Mouse (Mus musculus): ENCODE measurements at regions not wholly inside any gene's neighbourhood (a gene's known extent, or its start where the extent isn't known, plus 50 kb on each side); places are given as distances from the start of the nearest gene placed in this dataset.
"Not testable (repeated sequence)": the region's sequence is repeated elsewhere in the genome, so short reads cannot be mapped to it uniquely, and the experiment has no call there.

DNA sequence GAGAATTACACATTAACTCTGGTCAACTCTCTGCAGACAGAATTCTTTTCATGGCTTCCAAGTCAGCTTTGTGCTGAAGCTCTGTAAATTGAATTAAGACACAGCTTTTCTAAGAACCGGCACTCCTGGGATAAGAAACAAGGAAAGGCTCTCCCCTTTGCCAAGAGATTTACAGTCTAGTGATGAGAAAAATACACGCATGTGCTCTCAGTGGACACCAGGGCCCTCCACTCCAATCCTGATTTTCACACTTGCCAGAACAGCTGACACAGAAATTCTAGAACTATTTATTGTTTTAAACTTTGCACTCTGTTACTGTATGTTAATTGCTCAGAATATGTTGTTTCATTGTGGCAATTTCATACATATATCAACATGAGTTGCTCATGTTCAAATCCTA lies 684.6 kb upstream of the Ptbp2 start:
- Histone ChIP-seq H3K4me2 (no peak overlapping the region), H3K4me3 (replicated peaks) (no peak overlapping the region), H3K36me3 (replicated peaks) (no peaks in the 10 kb centered on the region), H3K27ac (no peak overlapping the region), H3K9ac (no peak overlapping the region), H3K4me1 (peaks cover 20% of the 10 kb centered on the region), H3K27me3 (no peaks in the 10 kb centered on the region), H3K9me3 (no peaks in the 10 kb centered on the region)
- 83% methylated on average over 2 of the region's 2 CpGs for WGBS
- no peak for ATAC-seq (ENCODE audit: low FRiP score)

DNA sequence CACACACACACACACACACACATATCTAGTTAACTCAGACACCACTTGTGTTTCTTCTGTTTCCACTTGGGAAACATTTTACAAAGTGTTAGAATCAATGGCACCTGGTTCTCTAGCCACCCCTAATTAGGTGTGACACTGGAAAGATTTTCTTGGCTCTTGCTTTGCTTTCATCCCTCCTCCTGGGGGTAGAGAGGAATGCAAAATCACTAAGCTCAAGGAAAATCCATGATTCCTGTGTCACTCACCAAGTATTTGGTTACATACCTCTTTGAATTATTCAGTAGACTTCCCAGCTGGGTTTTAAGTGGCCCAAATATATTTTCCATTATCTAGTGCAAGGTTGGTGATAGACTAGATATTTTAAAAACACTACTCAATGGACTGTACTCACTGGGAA lies 676.5 kb upstream of the Ptbp2 start:
- no peak overlapping the region for H3K4me3 ChIP-seq (replicated peaks)
- H3K4me2 ChIP-seq = no peak overlapping the region
- H3K9ac ChIP-seq = no peak overlapping the region
- H3K27ac ChIP-seq = no peak overlapping the region
- no peaks in the 10 kb centered on the region for H3K36me3 ChIP-seq (replicated peaks)
- no peak for ATAC-seq (ENCODE audit: low FRiP score)
- H3K27me3 ChIP-seq = no peaks in the 10 kb centered on the region
- H3K4me1 ChIP-seq = no peaks in the 10 kb centered on the region
- H3K9me3 ChIP-seq = no peaks in the 10 kb centered on the region

DNA sequence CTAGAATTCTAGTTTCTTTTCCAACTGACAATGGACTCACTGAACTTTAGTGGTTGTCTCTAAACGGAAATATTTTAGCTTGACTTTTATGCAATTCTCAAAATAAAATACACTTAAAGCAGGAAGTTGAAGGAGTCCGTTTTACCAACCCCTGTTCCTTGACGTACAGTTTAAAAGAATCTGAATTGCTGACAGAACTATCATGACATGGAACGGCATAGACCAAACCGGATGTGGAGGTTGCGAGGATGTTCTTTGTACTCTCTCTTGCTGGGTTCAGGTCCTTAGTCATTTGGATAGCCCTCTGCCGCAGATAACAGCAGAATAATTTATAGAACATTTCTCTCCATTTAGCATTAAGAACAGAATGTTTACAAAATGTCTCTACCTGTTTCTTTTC lies 673.6 kb upstream of the Ptbp2 start:
- H3K4me2 ChIP-seq = no peak overlapping the region
- H3K9me3 ChIP-seq = no peaks in the 10 kb centered on the region
- WGBS = 93% methylated on average over 7 of the region's 7 CpGs
- H3K27me3 ChIP-seq = no peaks in the 10 kb centered on the region
- no peaks in the 10 kb centered on the region for H3K36me3 ChIP-seq (replicated peaks)
- ATAC-seq (ENCODE audit: low FRiP score) = no peak
- H3K27ac ChIP-seq = no peak overlapping the region
- no peaks in the 10 kb centered on the region for H3K4me1 ChIP-seq
- H3K9ac ChIP-seq = no peak overlapping the region
- H3K4me3 ChIP-seq (replicated peaks) = no peak overlapping the region

DNA sequence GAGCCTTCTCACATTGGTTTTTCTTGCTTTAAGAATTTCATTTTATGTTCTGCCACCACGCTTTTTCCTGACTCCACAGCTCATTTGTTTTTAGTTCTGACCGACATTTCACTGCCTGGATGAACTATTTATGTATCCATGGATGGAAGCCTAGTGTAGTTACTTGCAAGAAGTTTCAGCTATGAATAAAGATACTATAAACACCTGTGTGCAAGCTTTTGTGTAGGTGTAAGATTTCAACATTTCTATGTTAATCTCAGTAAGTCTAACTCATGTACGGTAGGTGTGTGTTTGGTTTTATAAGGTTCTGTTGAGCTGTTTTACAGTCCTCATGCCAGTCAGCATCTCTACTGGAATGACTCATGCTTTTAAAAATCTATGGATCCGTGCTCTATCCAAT lies 656.9 kb upstream of the Ptbp2 start:
- WGBS = 89% methylated on average over 4 of the region's 4 CpGs

DNA sequence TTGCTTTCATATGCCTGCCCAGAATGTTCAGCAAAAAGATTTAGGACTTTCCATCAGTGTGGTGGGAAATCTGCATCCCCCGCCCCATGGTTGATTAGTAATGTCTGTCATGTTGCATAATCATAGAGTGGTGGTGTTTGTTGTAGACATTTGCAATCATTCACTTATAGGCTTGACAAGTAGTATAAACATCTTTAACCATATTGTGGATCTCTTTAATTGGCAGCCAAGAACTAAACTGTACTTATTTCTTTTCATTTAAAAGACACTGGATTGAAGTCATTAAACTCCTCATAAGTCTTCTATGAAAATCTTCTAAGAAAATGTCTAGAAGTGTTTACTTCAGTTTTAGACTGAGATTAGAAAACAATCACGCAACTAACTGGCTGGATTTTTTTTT lies 646.0 kb upstream of the Ptbp2 start:
- 95% methylated on average over 2 of the region's 2 CpGs for WGBS
- Histone ChIP-seq H3K4me2 (no peak overlapping the region), H3K4me1 (no peaks in the 10 kb centered on the region), H3K9ac (no peak overlapping the region), H3K36me3 (replicated peaks) (no peaks in the 10 kb centered on the region), H3K27ac (no peak overlapping the region), H3K4me3 (replicated peaks) (no peak overlapping the region), H3K27me3 (no peaks in the 10 kb centered on the region), H3K9me3 (no peaks in the 10 kb centered on the region)
- ATAC-seq (ENCODE audit: low FRiP score) = no peak

More for the DNA sequence above, 656.9 kb upstream of the Ptbp2 start:
- ATAC-seq (ENCODE audit: low FRiP score) = no peak
- Histone ChIP-seq H3K27ac (no peak overlapping the region), H3K4me3 (replicated peaks) (no peak overlapping the region), H3K36me3 (replicated peaks) (no peaks in the 10 kb centered on the region), H3K4me2 (no peak overlapping the region), H3K9ac (no peak overlapping the region), H3K4me1 (no peaks in the 10 kb centered on the region), H3K9me3 (no peaks in the 10 kb centered on the region), H3K27me3 (no peaks in the 10 kb centered on the region)

DNA sequence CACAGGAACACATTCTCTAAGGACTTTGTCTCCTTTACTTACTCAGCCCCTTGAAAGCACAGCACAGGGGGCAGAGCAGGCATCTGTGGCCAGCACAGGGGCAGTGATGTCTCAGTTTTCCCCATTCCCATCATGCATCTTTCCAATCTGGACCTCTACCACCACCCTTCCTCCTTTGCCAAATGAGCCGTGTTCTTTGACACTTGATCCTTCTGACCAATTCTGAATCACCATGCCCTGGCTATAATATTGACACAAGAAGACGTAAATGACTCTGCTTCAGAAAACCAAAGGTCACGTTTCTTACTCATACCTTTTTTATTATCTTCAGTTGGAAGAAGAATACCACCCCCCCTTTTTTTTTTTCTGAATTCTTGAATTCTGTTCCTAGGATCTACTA lies 632.4 kb upstream of the Ptbp2 start:
- H3K4me3 ChIP-seq (replicated peaks) = no peak overlapping the region
- no peaks in the 10 kb centered on the region for H3K9me3 ChIP-seq
- no peaks in the 10 kb centered on the region for H3K27me3 ChIP-seq
- no peak overlapping the region for H3K4me2 ChIP-seq
- 85% methylated on average over 3 of the region's 3 CpGs for WGBS
- no peaks in the 10 kb centered on the region for H3K4me1 ChIP-seq
- no peaks in the 10 kb centered on the region for H3K36me3 ChIP-seq (replicated peaks)
- no peak overlapping the region for H3K9ac ChIP-seq
- ATAC-seq (ENCODE audit: low FRiP score) = no peak
- no peak overlapping the region for H3K27ac ChIP-seq

DNA sequence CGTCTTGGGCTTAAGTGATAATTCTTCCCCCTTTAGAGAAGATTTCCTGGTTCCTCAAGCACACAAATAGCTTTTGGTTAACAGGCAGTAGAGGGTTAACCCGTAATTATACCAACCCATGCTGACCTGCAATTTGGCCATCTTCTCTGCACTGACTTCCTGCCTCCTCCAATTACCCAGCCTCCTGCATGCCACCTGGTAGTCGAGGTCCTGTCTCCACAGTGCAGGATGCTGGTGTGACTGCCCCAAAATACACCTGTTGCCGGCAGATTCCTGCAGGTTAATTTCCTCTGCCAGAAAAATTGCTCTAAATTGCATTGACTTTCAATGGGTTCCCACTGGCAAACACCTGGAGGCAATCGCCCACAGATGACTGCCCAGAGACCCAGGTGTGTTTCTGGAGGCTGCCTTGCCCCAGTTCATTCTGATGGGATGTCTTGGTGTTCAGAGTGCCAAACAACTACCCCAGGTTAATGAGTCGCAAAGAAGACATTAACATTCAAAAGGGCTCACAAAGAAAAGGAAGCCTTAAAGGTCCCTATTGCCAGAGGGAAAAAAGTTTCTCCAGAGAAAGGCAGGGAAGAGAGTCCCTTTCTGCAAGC lies 591.5 kb upstream of the Ptbp2 start:
- no peak overlapping the region for H3K4me2 ChIP-seq
- no peaks in the 10 kb centered on the region for H3K4me1 ChIP-seq
- H3K27ac ChIP-seq = no peak overlapping the region
- H3K9ac ChIP-seq = no peak overlapping the region
- ATAC-seq (ENCODE audit: low FRiP score) = no peak
- H3K36me3 ChIP-seq (replicated peaks) = no peaks in the 10 kb centered on the region
- no peak overlapping the region for H3K4me3 ChIP-seq (replicated peaks)
- H3K27me3 ChIP-seq = no peaks in the 10 kb centered on the region
- no peaks in the 10 kb centered on the region for H3K9me3 ChIP-seq
- 40% methylated on average over 6 of the region's 6 CpGs for WGBS

DNA sequence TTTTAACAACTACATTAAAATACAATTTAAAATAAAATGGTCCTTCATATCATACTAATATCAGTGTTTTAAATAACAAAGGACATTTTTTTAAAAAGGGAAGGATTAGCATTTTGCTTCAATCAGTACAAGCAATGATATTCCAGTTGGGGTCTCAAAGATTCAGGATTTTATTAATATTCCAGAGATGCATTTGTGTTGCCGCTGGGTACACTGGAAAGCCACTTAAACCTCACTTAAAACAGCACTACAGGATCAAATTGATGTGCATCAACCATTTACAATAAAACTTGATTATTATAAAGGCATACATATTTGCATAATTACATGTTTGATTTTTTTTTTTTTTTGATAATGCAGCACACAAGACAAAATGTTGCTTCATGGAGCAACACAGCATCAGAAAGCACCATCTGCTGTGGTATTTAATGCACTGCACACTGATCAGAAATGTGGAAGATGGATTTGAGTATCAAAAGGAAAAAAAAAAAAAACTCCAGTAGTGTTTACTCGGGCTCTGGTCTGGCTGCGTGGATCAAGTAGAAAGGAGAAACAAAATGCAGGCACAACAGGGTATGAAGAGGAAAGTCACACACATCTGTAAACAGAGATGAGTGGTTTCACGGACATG lies 558.6 kb upstream of the Ptbp2 start:
- 55% methylated on average over 4 of the region's 4 CpGs for WGBS
- Histone ChIP-seq H3K4me2 (no peak overlapping the region), H3K36me3 (replicated peaks) (no peaks in the 10 kb centered on the region), H3K27ac (no peak overlapping the region), H3K4me3 (replicated peaks) (no peak overlapping the region), H3K9ac (no peak overlapping the region), H3K9me3 (no peaks in the 10 kb centered on the region), H3K27me3 (no peaks in the 10 kb centered on the region), H3K4me1 (peaks cover 6% of the 10 kb centered on the region; the same call in 1 of the 2 replicates)
- peak; percentile 47 for ATAC-seq (ENCODE audit: low FRiP score)

DNA sequence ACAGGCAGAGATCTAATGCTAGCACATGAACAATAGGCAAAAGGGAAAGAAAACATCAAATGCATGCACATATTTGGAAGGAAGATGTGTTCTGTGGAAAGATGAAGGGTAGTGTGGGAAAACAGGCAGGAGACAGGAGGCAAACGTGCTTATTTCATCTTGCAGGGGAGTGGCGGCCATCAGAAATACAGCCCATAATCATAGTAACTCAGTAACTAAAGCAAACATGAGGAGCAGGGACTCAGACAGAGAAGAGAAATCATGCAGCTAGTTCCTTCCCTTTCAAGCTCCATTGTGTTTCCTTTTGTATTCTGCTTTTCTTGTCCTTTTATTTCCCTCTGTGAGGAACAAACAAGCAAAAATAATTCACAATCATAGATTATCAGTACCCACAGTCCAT lies 557.6 kb upstream of the Ptbp2 start:
- Histone ChIP-seq H3K4me1 (peaks cover 6% of the 10 kb centered on the region; the same call in 1 of the 2 replicates), H3K27ac (peak overlapping the region; percentile 65), H3K4me2 (no peak overlapping the region), H3K36me3 (replicated peaks) (no peaks in the 10 kb centered on the region), H3K9ac (no peak overlapping the region), H3K27me3 (no peaks in the 10 kb centered on the region), H3K9me3 (no peaks in the 10 kb centered on the region), H3K4me3 (replicated peaks) (no peak overlapping the region)
- ATAC-seq (ENCODE audit: low FRiP score) = no peak
- WGBS = 51% methylated on average over 2 of the region's 2 CpGs

DNA sequence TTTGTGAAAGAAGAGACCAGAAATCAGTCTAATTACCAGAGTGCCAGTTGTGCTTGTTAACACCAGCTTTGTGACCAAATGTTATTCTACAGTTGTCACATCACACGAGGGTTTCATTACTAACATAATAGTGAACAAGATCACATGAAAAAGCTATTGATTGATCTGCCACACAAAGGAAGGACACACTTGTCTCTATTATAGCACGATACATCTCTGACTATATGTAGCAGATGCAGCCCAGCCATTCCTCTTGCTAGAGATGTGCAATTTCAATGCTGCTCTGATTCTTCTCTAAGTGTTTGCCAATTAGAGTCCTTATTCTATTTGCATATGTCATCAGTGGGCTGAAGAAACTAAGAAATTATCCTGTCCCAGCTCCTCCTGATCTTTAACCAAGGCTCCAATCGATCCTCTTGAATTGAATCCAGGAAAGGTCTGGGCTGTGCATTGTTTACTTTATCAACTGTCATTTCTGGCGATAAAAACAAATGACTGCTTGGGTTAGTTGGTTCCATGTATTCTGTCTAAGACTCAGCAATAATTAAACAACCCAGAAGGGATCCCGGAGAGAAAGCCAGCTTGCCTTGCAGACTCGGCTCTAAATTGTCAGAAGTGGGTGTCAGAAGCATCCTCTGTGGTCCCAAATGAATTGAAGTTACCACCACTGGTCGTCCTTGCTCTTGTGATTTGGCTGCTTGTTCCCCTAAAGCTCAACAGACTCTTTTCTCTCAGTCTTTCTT lies 551.7 kb upstream of the Ptbp2 start:
- H3K27me3 ChIP-seq = no peaks in the 10 kb centered on the region
- peak; percentile 55; the same call in 1 of the 2 replicates for ATAC-seq (ENCODE audit: low FRiP score)
- no peak overlapping the region for H3K9ac ChIP-seq
- no peak overlapping the region for H3K4me3 ChIP-seq (replicated peaks)
- H3K9me3 ChIP-seq = no peaks in the 10 kb centered on the region
- H3K36me3 ChIP-seq (replicated peaks) = no peaks in the 10 kb centered on the region
- peak overlapping the region; percentile 53 for H3K27ac ChIP-seq
- no peak overlapping the region for H3K4me2 ChIP-seq
- peaks cover 4% of the 10 kb centered on the region; the same call in 1 of the 2 replicates for H3K4me1 ChIP-seq
- WGBS = 56% methylated on average over 7 of the region's 7 CpGs

DNA sequence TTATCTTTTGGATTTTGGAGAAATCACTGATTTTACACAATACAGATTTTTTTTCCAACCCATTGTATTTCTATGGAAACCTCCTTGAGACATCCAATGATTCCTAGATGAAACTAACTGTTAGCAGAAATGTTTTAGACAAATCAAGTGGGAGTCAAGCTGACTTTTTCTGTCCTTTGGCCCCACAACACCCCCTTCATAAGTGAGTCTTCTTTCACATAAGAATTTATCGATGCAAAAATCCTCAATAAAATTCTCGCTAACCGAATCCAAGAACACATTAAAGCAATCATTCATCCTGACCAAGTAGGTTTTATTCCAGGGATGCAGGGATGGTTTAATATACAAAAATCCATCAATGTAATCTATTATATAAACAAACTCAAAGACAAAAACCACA lies 522.8 kb upstream of the Ptbp2 start:
- 95% methylated on average over 3 of the region's 3 CpGs for WGBS
- not testable (repeated sequence) for H3K36me3 ChIP-seq (replicated peaks); H3K4me2 ChIP-seq; H3K27me3 ChIP-seq; ATAC-seq (ENCODE audit: low FRiP score); H3K27ac ChIP-seq; H3K9me3 ChIP-seq; H3K9ac ChIP-seq; H3K4me3 ChIP-seq (replicated peaks); H3K4me1 ChIP-seq

DNA sequence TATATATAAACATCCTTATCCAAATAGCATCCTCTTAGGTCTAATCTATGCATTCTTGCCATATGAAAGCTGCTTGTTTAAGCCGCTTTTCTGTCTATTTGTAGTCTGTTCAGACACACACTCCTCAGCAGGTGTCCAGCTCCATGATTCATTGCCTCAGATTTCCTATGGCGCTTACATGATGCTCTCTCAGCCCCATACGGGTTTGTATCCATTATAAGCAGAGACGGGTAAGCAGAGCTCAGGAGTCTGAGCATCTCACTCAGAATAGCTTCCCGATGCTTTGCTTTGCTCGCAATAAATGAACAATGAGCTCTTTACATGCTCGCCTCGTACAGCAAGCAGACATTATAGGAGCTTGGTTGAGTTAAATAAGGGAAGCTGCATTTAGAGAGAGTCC lies 521.3 kb upstream of the Ptbp2 start:
- ATAC-seq (ENCODE audit: low FRiP score) = peak; percentile 46; the same call in 1 of the 2 replicates
- WGBS = 42% methylated on average over 8 of the region's 8 CpGs
- Histone ChIP-seq H3K36me3 (replicated peaks) (no peaks in the 10 kb centered on the region), H3K4me3 (replicated peaks) (no peak overlapping the region), H3K27me3 (no peaks in the 10 kb centered on the region), H3K4me2 (no peak overlapping the region), H3K4me1 (peaks cover 4% of the 10 kb centered on the region; the same call in 1 of the 2 replicates), H3K9me3 (no peaks in the 10 kb centered on the region), H3K9ac (no peak overlapping the region), H3K27ac (peak overlapping the region; percentile 21; the same call in 1 of the 2 replicates)

Data from forebrain, embryonic 12.5 days (tissue).